Mouse (Mus musculus): Measurements from ENCODE around the gene Ptpn20. TPM values are rescaled to one million over a fixed set of nuclear protein-coding genes. Genes with fewer than 3 reads are reported as not detected.

Gene Ptpn20
- not detected in 2 replicates for total RNA-seq (2014; fragmentation: Nextera tagmentation)
- not detected in 2 replicates for total RNA-seq (2017)

GRCm38 (mm10) chr14:33588951-33589350 lies at the start of gene Ptpn20:
Gene Ptpn20 (plus strand): TSS chr14:33589207.
- no peak for ATAC-seq (replicated peaks; ENCODE audit: poor library complexity, severe bottlenecking)

DNA sequence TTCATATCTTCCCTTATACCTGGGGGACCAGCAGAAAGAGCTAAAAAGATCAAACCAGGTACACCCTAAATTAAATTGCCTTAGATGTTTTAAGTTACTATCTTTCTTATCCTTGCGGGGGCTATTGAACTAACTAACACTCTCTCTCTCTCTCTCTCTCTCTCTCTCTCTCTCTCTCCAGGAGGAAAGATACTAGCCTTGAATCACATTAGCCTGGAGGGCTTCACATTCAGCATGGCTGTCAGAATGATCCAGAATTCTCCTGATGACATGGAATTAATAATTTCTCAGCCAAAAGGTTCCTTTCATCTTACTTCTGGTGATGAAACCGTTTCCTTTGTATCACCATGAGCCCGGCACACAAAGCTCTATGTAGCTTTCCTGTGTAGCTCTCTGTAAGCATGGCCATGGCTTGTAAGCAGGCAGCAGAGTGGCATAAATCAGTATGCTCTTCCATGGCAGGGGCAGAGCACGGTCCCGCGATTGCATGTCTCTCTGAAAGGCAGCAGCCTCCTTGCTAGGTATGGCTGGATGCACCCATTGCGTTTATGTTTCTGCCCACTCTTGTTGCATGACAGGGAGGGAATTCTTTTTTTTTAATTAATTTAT lies 49.3 kb upstream of the Ptpn20 start:
- ATAC-seq (replicated peaks; ENCODE audit: poor library complexity, severe bottlenecking), result no peak

DNA sequence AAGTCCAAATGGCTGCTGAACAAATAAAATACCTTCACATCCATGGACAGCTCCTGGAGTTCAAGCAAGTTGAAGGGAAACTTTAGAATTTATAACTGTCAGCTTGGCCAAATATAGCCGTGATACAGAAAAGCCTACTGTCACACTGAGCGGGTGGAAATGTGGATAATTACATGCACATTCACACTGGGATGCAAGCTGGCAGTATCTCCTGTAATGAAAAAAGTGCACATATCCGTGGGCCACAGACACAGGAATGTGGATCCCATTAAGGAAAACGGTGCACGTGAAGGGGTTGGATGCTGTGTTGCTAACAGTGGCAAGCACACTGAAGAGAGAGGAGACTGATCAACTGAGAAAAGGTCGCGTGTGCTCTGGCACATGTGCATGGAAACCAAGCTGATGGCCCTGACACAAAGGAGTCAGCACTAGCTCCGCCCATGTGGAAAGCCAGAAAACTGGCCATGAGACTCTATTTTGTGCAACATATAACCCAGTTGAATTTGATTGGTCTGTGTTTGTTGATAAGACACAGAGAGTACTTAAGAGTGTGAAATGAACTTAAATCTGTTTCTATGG lies 43.4 kb upstream of the Ptpn20 start:
- no peak for ATAC-seq (replicated peaks; ENCODE audit: poor library complexity, severe bottlenecking)

GRCm38 (mm10) chr14:33548650-33549049 lies 40.4 kb upstream of the Ptpn20 start:
- ATAC-seq (replicated peaks; ENCODE audit: poor library complexity, severe bottlenecking), result no peak

GRCm38 (mm10) chr14:33549856-33550255 lies 39.2 kb upstream of the Ptpn20 start:
- no peak for ATAC-seq (replicated peaks; ENCODE audit: poor library complexity, severe bottlenecking)

DNA sequence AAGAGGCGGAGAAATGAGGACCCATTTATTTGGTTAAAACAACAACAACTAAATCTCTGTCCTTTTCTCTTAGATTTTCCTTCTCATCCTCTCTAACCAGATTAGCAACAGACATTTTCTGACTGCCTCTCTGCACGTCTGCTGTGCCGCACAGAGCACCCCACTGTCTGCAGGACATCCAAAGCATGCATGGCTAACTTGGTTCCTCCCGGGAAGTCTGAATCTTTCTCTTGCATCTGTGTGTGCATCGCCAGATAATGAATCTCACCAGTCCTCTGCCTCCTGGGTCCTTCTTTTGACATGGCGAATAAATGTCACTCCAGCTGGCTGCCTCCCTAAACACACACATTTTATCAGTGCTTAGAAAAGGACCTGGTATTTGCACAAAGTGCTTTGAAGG lies 18.3 kb upstream of the Ptpn20 start:
- no peak for ATAC-seq (replicated peaks; ENCODE audit: poor library complexity, severe bottlenecking)

GRCm38 (mm10) chr14:33573643-33574042 lies 15.4 kb upstream of the Ptpn20 start:
- ATAC-seq (replicated peaks; ENCODE audit: poor library complexity, severe bottlenecking), result no peak

GRCm38 (mm10) chr14:33579771-33580484 lies 9.1 kb upstream of the Ptpn20 start:
- ATAC-seq (replicated peaks; ENCODE audit: poor library complexity, severe bottlenecking), result no peak

- ATAC-seq (replicated peaks; ENCODE audit: poor library complexity, severe bottlenecking), result no peak
Observed at GRCm38 (mm10) chr14:33598376-33599130, 9.5 kb downstream of the Ptpn20 start.

- ATAC-seq (replicated peaks; ENCODE audit: poor library complexity, severe bottlenecking), result no peak
Observed at GRCm38 (mm10) chr14:33607431-33607830, 18.4 kb downstream of the Ptpn20 start.

GRCm38 (mm10) chr14:33625036-33625435 lies 36.0 kb downstream of the Ptpn20 start:
- ATAC-seq (replicated peaks; ENCODE audit: poor library complexity, severe bottlenecking), result no peak

GRCm38 (mm10) chr14:33632790-33633372 lies 43.9 kb downstream of the Ptpn20 start:
- no peak for ATAC-seq (replicated peaks; ENCODE audit: poor library complexity, severe bottlenecking)

GRCm38 (mm10) chr14:33634354-33634753 lies 45.3 kb downstream of the Ptpn20 start:
- ATAC-seq (replicated peaks; ENCODE audit: poor library complexity, severe bottlenecking), result no peak

DNA sequence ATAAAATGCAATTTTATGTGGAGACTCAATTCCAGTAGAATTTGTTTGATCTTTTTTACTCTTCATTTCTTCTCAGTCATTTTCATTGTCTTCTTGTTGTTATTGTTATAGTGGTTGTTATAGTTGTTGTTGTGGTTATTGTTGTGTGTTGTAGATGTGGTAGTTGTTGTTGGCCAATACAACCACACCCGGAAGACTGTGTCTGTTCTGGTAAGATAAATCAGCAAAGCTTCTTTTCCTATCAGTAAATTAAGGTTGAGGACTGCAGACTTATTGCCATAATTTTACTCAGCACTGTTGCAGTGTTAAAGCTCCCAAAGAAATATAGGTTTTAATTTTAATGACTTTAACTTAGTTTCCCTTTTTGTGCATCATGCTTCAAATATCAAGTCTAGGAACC lies 45.8 kb downstream of the Ptpn20 start:
- no peak for ATAC-seq (replicated peaks; ENCODE audit: poor library complexity, severe bottlenecking)

GRCm38 (mm10) chr14:33639357-33639756 lies 50.4 kb downstream of the Ptpn20 start:
- ATAC-seq (replicated peaks; ENCODE audit: poor library complexity, severe bottlenecking), result no peak

GRCm38 (mm10) chr14:33650721-33651120 lies 61.7 kb downstream of the Ptpn20 start:
- no peak for ATAC-seq (replicated peaks; ENCODE audit: poor library complexity, severe bottlenecking)

GRCm38 (mm10) chr14:33657471-33657901 lies 68.5 kb downstream of the Ptpn20 start:
- ATAC-seq (replicated peaks; ENCODE audit: poor library complexity, severe bottlenecking), result no peak

DNA sequence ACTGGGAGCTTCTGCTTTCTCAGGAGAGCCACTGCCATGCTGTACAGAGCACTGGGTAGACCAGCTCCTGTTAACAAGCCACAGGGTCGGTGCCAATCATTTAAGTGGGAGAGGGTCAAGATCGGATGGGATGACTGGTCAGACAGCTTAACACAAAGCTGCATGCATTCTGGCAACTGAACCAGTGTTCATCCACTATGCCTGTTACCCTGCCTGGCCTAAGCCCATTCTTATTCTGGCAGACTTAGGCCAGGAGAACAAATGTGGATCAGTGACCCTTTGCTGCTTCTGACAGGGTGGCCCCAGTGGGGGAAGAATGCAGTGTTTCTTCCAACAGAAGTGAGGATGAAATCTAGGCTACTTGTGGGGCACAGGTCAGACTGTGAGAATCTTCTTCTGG lies 69.3 kb downstream of the Ptpn20 start:
- ATAC-seq (replicated peaks; ENCODE audit: poor library complexity, severe bottlenecking), result no peak

GRCm38 (mm10) chr14:33662080-33662479 lies 73.1 kb downstream of the Ptpn20 start:
- ATAC-seq (replicated peaks; ENCODE audit: poor library complexity, severe bottlenecking), result no peak

DNA sequence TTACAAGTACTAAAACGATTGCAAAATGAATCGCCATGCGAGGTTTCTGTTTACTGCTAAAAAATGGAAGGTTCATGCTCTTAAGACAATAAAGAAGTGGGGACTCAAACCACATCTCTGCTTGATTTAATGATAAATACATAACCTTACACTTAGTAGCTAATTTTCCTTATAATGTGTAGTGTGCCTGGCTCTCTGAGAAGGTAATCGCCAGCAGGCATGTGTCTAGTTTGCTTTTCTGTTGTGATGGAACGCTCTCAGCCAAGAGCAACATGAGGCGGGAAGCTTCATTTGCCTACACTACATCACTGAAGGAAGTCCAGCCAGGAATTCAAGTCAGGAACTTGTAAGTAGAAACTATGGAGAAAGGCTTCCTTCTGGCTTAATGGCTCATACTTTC lies 77.3 kb downstream of the Ptpn20 start:
- no peak for ATAC-seq (replicated peaks; ENCODE audit: poor library complexity, severe bottlenecking)

DNA sequence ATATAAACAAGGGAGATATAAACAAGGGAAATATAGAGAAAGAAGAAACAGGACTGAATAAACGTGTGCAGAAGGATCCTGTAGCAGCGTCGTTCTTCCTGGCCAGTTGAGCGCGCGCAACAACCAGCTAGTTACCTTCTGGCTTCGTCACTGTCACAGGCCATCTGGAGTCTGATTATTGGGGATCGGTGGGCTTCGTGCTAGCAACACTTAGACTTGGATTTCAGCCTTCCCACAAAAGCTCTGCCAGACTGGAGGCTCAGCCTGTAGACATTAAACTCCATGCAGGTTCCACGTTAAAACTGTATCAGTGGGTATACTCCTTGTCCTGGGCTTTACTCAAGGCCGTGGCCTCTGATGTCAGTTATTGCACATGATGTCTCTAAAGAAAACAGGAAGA lies 80.9 kb downstream of the Ptpn20 start:
- no peak for ATAC-seq (replicated peaks; ENCODE audit: poor library complexity, severe bottlenecking)

All from granulocyte monocyte progenitor cell, adult 5-6 weeks (primary cell).